Mouse (Mus musculus): ENCODE measurements around the gene Ryr3. TPM values are rescaled to one million over a fixed set of nuclear protein-coding genes. Genes with fewer than 3 reads are reported as not detected.

Gene Ryr3
- polyA plus RNA-seq, 1 experiment from 2014 or later, result 1.4 TPM

DNA sequence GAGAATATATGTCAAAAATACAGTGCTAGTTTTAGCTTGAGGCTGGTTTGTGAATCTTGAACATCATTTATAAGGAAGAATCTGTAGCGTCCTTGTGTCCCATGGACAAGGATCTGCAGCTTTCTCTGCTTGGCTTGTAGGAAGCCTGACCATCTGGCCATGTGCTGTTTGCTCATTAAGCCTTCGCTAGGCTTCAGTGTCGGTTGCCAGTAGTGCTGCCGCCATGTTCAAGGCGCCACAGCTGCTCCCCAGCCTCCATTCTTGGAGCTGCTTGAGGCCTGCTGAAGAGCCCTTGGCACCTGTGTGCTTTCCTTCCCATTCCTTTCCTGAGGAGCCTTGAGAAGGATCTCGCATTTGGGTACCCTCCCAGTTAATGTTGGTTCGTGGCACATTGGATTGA lies 602.5 kb downstream of the Ryr3 start:
- Histone ChIP-seq H3K4me2 (ENCODE audit: low read depth, low read length) (no peak overlapping the region), H3K4me3 (ENCODE audit: low read depth, low read length) (no peak overlapping the region), H3K27me3 (ENCODE audit: control insufficient read depth, insufficient read depth, low read length) (no peaks in the 10 kb centered on the region), H3K36me3 (replicated peaks; ENCODE audit: control insufficient read depth, insufficient read depth, low read depth, low read length) (no peaks in the 10 kb centered on the region), H3K9me3 (replicated peaks; ENCODE audit: control insufficient read depth, low read length) (no peaks in the 10 kb centered on the region), H3K27ac (replicated peaks; ENCODE audit: low read depth, low read length) (no peak overlapping the region), H3K4me1 (ENCODE audit: control insufficient read depth, insufficient read depth, low read length) (no peaks in the 10 kb centered on the region), H3K9ac (replicated peaks; ENCODE audit: low read length) (no peak overlapping the region)
- DNase-seq (ENCODE audit: low spot score) (no peak), ATAC-seq (replicated peaks; ENCODE audit: insufficient number of reproducible peaks, low FRiP score, low TSS enrichment, low read depth) (no peak)
- 90% methylated on average over 7 of the region's 7 CpGs for WGBS

DNA sequence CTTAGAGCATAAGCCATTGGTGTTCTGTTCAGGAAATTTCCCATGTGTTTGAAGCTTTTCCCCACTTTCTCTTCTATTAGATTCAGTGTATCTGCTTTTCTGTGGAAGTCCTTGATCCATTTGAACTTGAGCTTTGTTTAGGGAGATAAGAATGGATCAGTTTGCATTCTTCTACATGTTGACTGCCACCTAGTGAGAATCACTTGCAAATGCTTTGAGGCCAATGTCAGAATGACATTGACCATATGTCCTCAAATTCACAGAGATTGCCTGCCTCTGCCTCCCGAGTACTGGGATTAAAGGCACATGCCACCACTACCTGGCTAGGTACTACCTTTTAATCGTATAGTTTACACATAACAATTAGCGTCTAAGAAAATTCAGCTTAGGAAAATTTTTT lies 604.3 kb downstream of the Ryr3 start:
- Histone ChIP-seq H3K27me3 (ENCODE audit: control insufficient read depth, insufficient read depth, low read length) (no peaks in the 10 kb centered on the region), H3K4me3 (ENCODE audit: low read depth, low read length) (no peak overlapping the region), H3K4me1 (ENCODE audit: control insufficient read depth, insufficient read depth, low read length) (no peaks in the 10 kb centered on the region), H3K9me3 (replicated peaks; ENCODE audit: control insufficient read depth, low read length) (no peaks in the 10 kb centered on the region), H3K36me3 (replicated peaks; ENCODE audit: control insufficient read depth, insufficient read depth, low read depth, low read length) (no peaks in the 10 kb centered on the region), H3K9ac (replicated peaks; ENCODE audit: low read length) (no peak overlapping the region), H3K27ac (replicated peaks; ENCODE audit: low read depth, low read length) (no peak overlapping the region), H3K4me2 (ENCODE audit: low read depth, low read length) (no peak overlapping the region)
- WGBS, result 81% methylated on average over 3 of the region's 3 CpGs
- DNase-seq (ENCODE audit: low spot score) (no peak), ATAC-seq (replicated peaks; ENCODE audit: insufficient number of reproducible peaks, low FRiP score, low TSS enrichment, low read depth) (no peak)

DNA sequence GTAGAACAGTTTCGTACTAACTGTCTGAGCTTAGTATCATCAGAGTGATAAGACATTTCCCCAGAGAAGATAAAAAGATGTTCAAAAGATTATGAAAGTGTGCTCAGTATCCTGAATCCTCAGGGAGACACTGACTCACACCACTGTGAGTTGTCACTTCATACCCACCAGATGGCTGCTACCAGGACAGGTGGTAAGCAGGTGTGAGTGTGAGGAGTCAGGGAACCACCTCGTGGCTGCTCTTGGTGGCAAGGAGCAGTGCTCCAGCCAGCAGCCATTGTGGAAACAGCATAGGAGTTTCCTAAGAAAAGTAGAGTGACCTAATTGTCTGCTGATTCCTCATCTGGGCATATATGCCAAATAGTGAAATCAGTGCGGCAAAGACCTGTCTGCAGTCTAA lies 610.4 kb downstream of the Ryr3 start:
- Histone ChIP-seq H3K9me3 (replicated peaks; ENCODE audit: control insufficient read depth, low read length) (no peaks in the 10 kb centered on the region), H3K4me1 (ENCODE audit: control insufficient read depth, insufficient read depth, low read length) (no peaks in the 10 kb centered on the region), H3K36me3 (replicated peaks; ENCODE audit: control insufficient read depth, insufficient read depth, low read depth, low read length) (no peaks in the 10 kb centered on the region), H3K27ac (replicated peaks; ENCODE audit: low read depth, low read length) (no peak overlapping the region), H3K9ac (replicated peaks; ENCODE audit: low read length) (no peak overlapping the region), H3K27me3 (ENCODE audit: control insufficient read depth, insufficient read depth, low read length) (no peaks in the 10 kb centered on the region), H3K4me2 (ENCODE audit: low read depth, low read length) (no peak overlapping the region), H3K4me3 (ENCODE audit: low read depth, low read length) (no peak overlapping the region)
- ATAC-seq (replicated peaks; ENCODE audit: insufficient number of reproducible peaks, low FRiP score, low TSS enrichment, low read depth), result no peak
- DNase-seq (ENCODE audit: low spot score), result no peak
- 87% methylated on average over 3 of the region's 3 CpGs for WGBS

- no peaks in the 10 kb centered on the region for H3K27me3 ChIP-seq (ENCODE audit: control insufficient read depth, insufficient read depth, low read length)
- no peak for ATAC-seq (replicated peaks; ENCODE audit: insufficient number of reproducible peaks, low FRiP score, low TSS enrichment, low read depth)
- no peaks in the 10 kb centered on the region for H3K9me3 ChIP-seq (replicated peaks; ENCODE audit: control insufficient read depth, low read length)
- no peak overlapping the region for H3K9ac ChIP-seq (replicated peaks; ENCODE audit: low read length)
- H3K4me3 ChIP-seq (ENCODE audit: low read depth, low read length), result no peak overlapping the region
- no peak for DNase-seq (ENCODE audit: low spot score)
- no peaks in the 10 kb centered on the region for H3K4me1 ChIP-seq (ENCODE audit: control insufficient read depth, insufficient read depth, low read length)
- H3K4me2 ChIP-seq (ENCODE audit: low read depth, low read length), result no peak overlapping the region
- H3K27ac ChIP-seq (replicated peaks; ENCODE audit: low read depth, low read length), result no peak overlapping the region
- WGBS, result 70% methylated on average over 8 of the region's 8 CpGs
- H3K36me3 ChIP-seq (replicated peaks; ENCODE audit: control insufficient read depth, insufficient read depth, low read depth, low read length), result no peaks in the 10 kb centered on the region
Measured at GRCm38 (mm10) chr2:112602487-112602886, 614.4 kb downstream of the Ryr3 start.

DNA sequence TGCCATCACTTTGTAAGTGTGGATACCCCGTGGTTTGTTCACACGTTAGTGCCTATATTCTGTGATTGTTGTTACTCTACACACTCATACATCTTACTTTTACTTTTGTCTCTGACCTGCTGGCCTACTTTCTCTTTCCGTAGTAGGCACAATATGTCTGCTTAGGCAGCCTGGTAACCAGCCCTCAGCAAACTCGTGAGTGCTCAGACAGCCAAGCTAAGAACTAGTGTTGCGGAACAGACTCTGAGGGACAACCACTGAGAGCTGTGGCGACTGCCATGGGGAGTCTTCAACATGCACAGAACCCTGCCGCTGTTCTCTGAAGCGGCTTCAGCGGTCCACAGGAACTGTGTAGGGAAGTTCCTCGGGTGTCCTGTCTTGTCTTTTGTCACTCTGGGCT lies 616.7 kb downstream of the Ryr3 start:
- no peak for ATAC-seq (replicated peaks; ENCODE audit: insufficient number of reproducible peaks, low FRiP score, low TSS enrichment, low read depth)
- Histone ChIP-seq H3K4me3 (ENCODE audit: low read depth, low read length) (no peak overlapping the region), H3K27ac (replicated peaks; ENCODE audit: low read depth, low read length) (no peak overlapping the region), H3K9me3 (replicated peaks; ENCODE audit: control insufficient read depth, low read length) (no peaks in the 10 kb centered on the region), H3K36me3 (replicated peaks; ENCODE audit: control insufficient read depth, insufficient read depth, low read depth, low read length) (no peaks in the 10 kb centered on the region), H3K4me2 (ENCODE audit: low read depth, low read length) (no peak overlapping the region), H3K27me3 (ENCODE audit: control insufficient read depth, insufficient read depth, low read length) (no peaks in the 10 kb centered on the region), H3K9ac (replicated peaks; ENCODE audit: low read length) (no peak overlapping the region), H3K4me1 (ENCODE audit: control insufficient read depth, insufficient read depth, low read length) (no peaks in the 10 kb centered on the region)
- WGBS, result 59% methylated on average over 10 of the region's 10 CpGs
- DNase-seq (ENCODE audit: low spot score), result no peak

- Histone ChIP-seq H3K4me1 (ENCODE audit: control insufficient read depth, insufficient read depth, low read length) (no peaks in the 10 kb centered on the region), H3K9me3 (replicated peaks; ENCODE audit: control insufficient read depth, low read length) (no peaks in the 10 kb centered on the region), H3K4me2 (ENCODE audit: low read depth, low read length) (no peak overlapping the region), H3K4me3 (ENCODE audit: low read depth, low read length) (no peak overlapping the region), H3K9ac (replicated peaks; ENCODE audit: low read length) (no peak overlapping the region), H3K27me3 (ENCODE audit: control insufficient read depth, insufficient read depth, low read length) (no peaks in the 10 kb centered on the region), H3K36me3 (replicated peaks; ENCODE audit: control insufficient read depth, insufficient read depth, low read depth, low read length) (no peaks in the 10 kb centered on the region), H3K27ac (replicated peaks; ENCODE audit: low read depth, low read length) (no peak overlapping the region)
- DNase-seq (ENCODE audit: low spot score), result no peak
- 90% methylated on average over 1 of the region's 1 CpGs for WGBS
- ATAC-seq (replicated peaks; ENCODE audit: insufficient number of reproducible peaks, low FRiP score, low TSS enrichment, low read depth), result no peak
Measured at GRCm38 (mm10) chr2:112597064-112597463, 619.8 kb downstream of the Ryr3 start.

DNA sequence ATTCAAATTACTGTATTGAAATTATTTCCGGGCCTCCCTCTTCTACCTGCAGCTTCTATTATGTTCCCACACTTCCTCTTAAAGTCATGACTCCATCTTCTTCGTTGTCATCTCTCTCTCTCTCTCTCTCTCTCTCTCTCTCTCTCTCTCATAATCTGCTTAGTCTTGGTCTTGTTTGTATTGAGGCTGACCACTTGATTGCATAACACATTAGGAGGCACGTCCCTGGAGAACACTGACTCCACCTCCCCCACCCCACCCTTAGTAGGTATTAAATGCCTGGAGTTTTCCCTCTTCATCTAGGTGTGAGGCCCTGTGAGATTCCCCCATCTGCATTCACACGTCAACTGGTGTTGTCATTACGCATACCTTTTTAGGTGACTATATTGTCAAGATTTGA lies 620.5 kb downstream of the Ryr3 start:
- H3K27me3 ChIP-seq (ENCODE audit: control insufficient read depth, insufficient read depth, low read length), result no peaks in the 10 kb centered on the region
- no peaks in the 10 kb centered on the region for H3K9me3 ChIP-seq (replicated peaks; ENCODE audit: control insufficient read depth, low read length)
- DNase-seq (ENCODE audit: low spot score) (no peak), ATAC-seq (replicated peaks; ENCODE audit: insufficient number of reproducible peaks, low FRiP score, low TSS enrichment, low read depth) (no peak)
- no peak overlapping the region for H3K27ac ChIP-seq (replicated peaks; ENCODE audit: low read depth, low read length)
- no peak overlapping the region for H3K4me3 ChIP-seq (ENCODE audit: low read depth, low read length)
- no peaks in the 10 kb centered on the region for H3K4me1 ChIP-seq (ENCODE audit: control insufficient read depth, insufficient read depth, low read length)
- no peak overlapping the region for H3K4me2 ChIP-seq (ENCODE audit: low read depth, low read length)
- 78% methylated on average over 5 of the region's 5 CpGs for WGBS
- H3K9ac ChIP-seq (replicated peaks; ENCODE audit: low read length), result no peak overlapping the region
- no peaks in the 10 kb centered on the region for H3K36me3 ChIP-seq (replicated peaks; ENCODE audit: control insufficient read depth, insufficient read depth, low read depth, low read length)

DNA sequence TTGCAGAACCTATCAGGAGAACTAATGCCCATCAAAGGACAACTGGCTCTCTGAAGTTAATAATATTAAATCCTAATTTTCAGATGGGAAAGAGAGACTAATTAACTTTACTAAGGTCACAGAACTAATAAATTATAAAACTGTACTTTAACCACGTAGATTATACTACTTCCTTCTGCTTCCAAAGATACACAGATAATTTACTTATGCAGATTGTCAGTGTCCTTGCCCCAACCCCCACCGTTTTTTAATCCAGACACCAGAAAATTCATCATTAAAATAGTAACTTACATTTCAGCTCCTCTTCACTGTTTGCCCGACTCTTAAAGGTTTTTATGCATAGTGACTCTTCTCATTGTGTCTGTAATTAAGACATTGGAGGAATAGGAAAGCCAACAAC lies 621.1 kb downstream of the Ryr3 start:
- WGBS, result 83% methylated on average over 3 of the region's 3 CpGs
- H3K27ac ChIP-seq (replicated peaks; ENCODE audit: low read depth, low read length), result no peak overlapping the region
- H3K27me3 ChIP-seq (ENCODE audit: control insufficient read depth, insufficient read depth, low read length), result no peaks in the 10 kb centered on the region

More for the DNA sequence above, 621.1 kb downstream of the Ryr3 start:
- no peaks in the 10 kb centered on the region for H3K9me3 ChIP-seq (replicated peaks; ENCODE audit: control insufficient read depth, low read length)
- ATAC-seq (replicated peaks; ENCODE audit: insufficient number of reproducible peaks, low FRiP score, low TSS enrichment, low read depth) (no peak), DNase-seq (ENCODE audit: low spot score) (no peak)
- no peak overlapping the region for H3K4me3 ChIP-seq (ENCODE audit: low read depth, low read length)
- no peaks in the 10 kb centered on the region for H3K36me3 ChIP-seq (replicated peaks; ENCODE audit: control insufficient read depth, insufficient read depth, low read depth, low read length)
- no peaks in the 10 kb centered on the region for H3K4me1 ChIP-seq (ENCODE audit: control insufficient read depth, insufficient read depth, low read length)
- no peak overlapping the region for H3K9ac ChIP-seq (replicated peaks; ENCODE audit: low read length)
- no peak overlapping the region for H3K4me2 ChIP-seq (ENCODE audit: low read depth, low read length)
